Mouse (Mus musculus) liver, postnatal 0 days (tissue): ENCODE measurements around the gene Gm42421. TPM values are rescaled to one million over a fixed set of nuclear protein-coding genes. Genes with fewer than 3 reads are reported as not detected.

Experiments
- ATAC-seq: fragments of 200-750 bp; cut with Nextera tagmentation; 2 replicates; pipeline ENCODE4 v1.8.0; 2017; ENCODE audit warnings: mild to moderate bottlenecking, moderate library complexity
- DNase-seq: peaks from one replicate; pipeline ENCODE4 v3.0.0-alpha.2; 2016
- H3K27ac ChIP-seq: fragments of 300-500 bp; sonication (generic); 2 replicates; pipeline ENCODE4 v1.5.1; 2014; ENCODE audit warnings: antibody characterized with exemption, moderate library complexity, mild to moderate bottlenecking, low read depth
- H3K27me3 ChIP-seq: fragments of 300-500 bp; sonication (generic); 2 replicates; pipeline ENCODE4 v1.6.1; 2014; ENCODE audit warnings: low read length, control low read depth, mixed read lengths; ENCODE audit not compliant: insufficient read depth
- H3K36me3 ChIP-seq: fragments of 300-500 bp; sonication (generic); replicated peaks from 2 replicates; pipeline ENCODE4 v1.6.1; 2014; ENCODE audit warnings: mild to moderate bottlenecking, control low read depth, low read length, moderate library complexity, mixed read lengths; ENCODE audit not compliant: insufficient read depth
- H3K4me1 ChIP-seq: fragments of 300-500 bp; sonication (generic); 2 replicates; pipeline ENCODE4 v1.6.1; 2014; ENCODE audit warnings: antibody characterized with exemption, mild to moderate bottlenecking, control low read depth; ENCODE audit not compliant: insufficient read depth
- H3K4me2 ChIP-seq: fragments of 300-500 bp; sonication (generic); 2 replicates; pipeline ENCODE4 v1.6.1; 2014; ENCODE audit warnings: low read depth, mild to moderate bottlenecking, low read length, moderate library complexity, mixed read lengths
- H3K4me3 ChIP-seq: fragments of 300-500 bp; sonication (generic); 2 replicates; pipeline ENCODE4 v1.5.1; 2014; ENCODE audit warnings: low read depth, low read length
- H3K9ac ChIP-seq: fragments of 300-500 bp; sonication (generic); replicated peaks from 2 replicates; pipeline ENCODE4 v1.6.1; 2014; ENCODE audit warnings: mild to moderate bottlenecking, moderate library complexity
- H3K9me3 ChIP-seq: fragments of 300-500 bp; sonication (generic); 2 replicates; pipeline ENCODE4 v1.6.1; 2016; ENCODE audit warnings: mild to moderate bottlenecking, control low read depth, low read length, mixed read lengths
- CTCF ChIP-seq: sonication (generic); IDR thresholded peaks from 2 replicates; pipeline ENCODE4 v1.5.1; 2016; ENCODE audit warnings: antibody characterized with exemption, low read depth
- EP300 ChIP-seq: IDR thresholded peaks from 2 replicates; pipeline ENCODE4 v1.6.1; 2016; ENCODE audit warnings: antibody characterized with exemption, low read depth, mild to moderate bottlenecking
- WGBS: fragments of 180-500 bp; shearing (Covaris S2); extraction: QIAGEN DNeasy Blood & Tissue Kit; methylation state at CpG from one replicate; pipeline ENCODE4 v1.1.7; 2014; ENCODE audit not compliant: insufficient replicate concordance; 5-methylcytosine and 5-hydroxymethylcytosine counted together
- polyA plus RNA-seq: library from polyadenylated mRNA; unstranded; fragments of >200 nt; fragmentation: Nextera tagmentation; extraction: Ambion mirVana; gene quantifications from 2 replicates; pipeline ENCODE4 v1.2.1, GENCODE M21; 2015

Gene Gm42421
- polyA plus RNA-seq, 1 experiment from 2014 or later = not detected

- ATAC-seq = no peak
- DNase-seq = no peak
- no peaks in the 10 kb centered on the region for H3K4me1 ChIP-seq
- H3K9me3 ChIP-seq = no peaks in the 10 kb centered on the region
- H3K9ac ChIP-seq = no peak overlapping the region
- no peak overlapping the region for H3K4me3 ChIP-seq
- H3K4me2 ChIP-seq = no peak overlapping the region
- TF ChIP-seq CTCF = no peak
- no peak for TF ChIP-seq EP300
- H3K27ac ChIP-seq = no peak overlapping the region
- no peaks in the 10 kb centered on the region for H3K27me3 ChIP-seq
- no peaks in the 10 kb centered on the region for H3K36me3 ChIP-seq
- WGBS = 85% methylated on average over 12 of the region's 12 CpGs
These were observed 20.4 kb downstream of the Gm42421 start for GRCm38 (mm10) chr5:143948361-143948760.

GRCm38 (mm10) chr5:143950016-143950415 is 22.0 kb downstream of the Gm42421 start:
- Histone ChIP-seq H3K4me1 (no peaks in the 10 kb centered on the region), H3K4me2 (no peak overlapping the region), H3K9ac (no peak overlapping the region), H3K4me3 (no peak overlapping the region), H3K36me3 (no peaks in the 10 kb centered on the region), H3K27me3 (no peaks in the 10 kb centered on the region), H3K27ac (no peak overlapping the region), H3K9me3 (no peaks in the 10 kb centered on the region)
- no peak for TF ChIP-seq EP300
- no peak for TF ChIP-seq CTCF
- 42% methylated on average over 5 of the region's 5 CpGs for WGBS
- no peak for ATAC-seq
- no peak for DNase-seq

- ATAC-seq = no peak
- no peak overlapping the region for H3K27ac ChIP-seq
- no peaks in the 10 kb centered on the region for H3K9me3 ChIP-seq
- 76% methylated on average over 6 of the region's 6 CpGs for WGBS
- no peaks in the 10 kb centered on the region for H3K4me1 ChIP-seq
- H3K36me3 ChIP-seq = no peaks in the 10 kb centered on the region
- no peak for DNase-seq
- H3K9ac ChIP-seq = no peak overlapping the region
- no peak overlapping the region for H3K4me3 ChIP-seq
- TF ChIP-seq CTCF (no peak), EP300 (no peak)
- no peak overlapping the region for H3K4me2 ChIP-seq
- H3K27me3 ChIP-seq = no peaks in the 10 kb centered on the region
These were observed 29.1 kb downstream of the Gm42421 start for GRCm38 (mm10) chr5:143957101-143957500.

- DNase-seq (no peak), ATAC-seq (no peak)
- H3K4me2 ChIP-seq = no peak overlapping the region
- no peaks in the 10 kb centered on the region for H3K4me1 ChIP-seq
- no peaks in the 10 kb centered on the region for H3K27me3 ChIP-seq
- 84% methylated on average over 11 of the region's 11 CpGs for WGBS
- no peak overlapping the region for H3K9ac ChIP-seq
- no peaks in the 10 kb centered on the region for H3K9me3 ChIP-seq
- TF ChIP-seq EP300 (no peak), CTCF (no peak)
- H3K27ac ChIP-seq = no peak overlapping the region
- no peak overlapping the region for H3K4me3 ChIP-seq
- no peaks in the 10 kb centered on the region for H3K36me3 ChIP-seq
These were observed 31.6 kb downstream of the Gm42421 start for GRCm38 (mm10) chr5:143959551-143959950.

- ATAC-seq (no peak), DNase-seq (no peak)
- H3K27ac ChIP-seq = no peak overlapping the region
- no peaks in the 10 kb centered on the region for H3K4me1 ChIP-seq
- H3K9me3 ChIP-seq = no peaks in the 10 kb centered on the region
- WGBS = 82% methylated on average over 8 of the region's 8 CpGs
- H3K9ac ChIP-seq = no peak overlapping the region
- no peak for TF ChIP-seq CTCF
- no peak for TF ChIP-seq EP300
- H3K27me3 ChIP-seq = no peaks in the 10 kb centered on the region
- H3K36me3 ChIP-seq = no peaks in the 10 kb centered on the region
- H3K4me3 ChIP-seq = no peak overlapping the region
- H3K4me2 ChIP-seq = no peak overlapping the region
These were observed 33.2 kb downstream of the Gm42421 start for GRCm38 (mm10) chr5:143961176-143961575.

- H3K36me3 ChIP-seq = no peaks in the 10 kb centered on the region
- no peak overlapping the region for H3K4me2 ChIP-seq
- TF ChIP-seq EP300 (no peak), CTCF (no peak)
- no peaks in the 10 kb centered on the region for H3K9me3 ChIP-seq
- DNase-seq (no peak), ATAC-seq (no peak)
- no peak overlapping the region for H3K9ac ChIP-seq
- H3K4me3 ChIP-seq = no peak overlapping the region
- H3K27me3 ChIP-seq = no peaks in the 10 kb centered on the region
- no peak overlapping the region for H3K27ac ChIP-seq
- no peaks in the 10 kb centered on the region for H3K4me1 ChIP-seq
- 69% methylated on average over 12 of the region's 12 CpGs for WGBS
These were observed 37.8 kb downstream of the Gm42421 start for GRCm38 (mm10) chr5:143965586-143966345.

- H3K4me2 ChIP-seq = no peak overlapping the region
- no peak for TF ChIP-seq EP300
- TF ChIP-seq CTCF = no peak
- no peaks in the 10 kb centered on the region for H3K27me3 ChIP-seq
- DNase-seq = no peak
- no peak overlapping the region for H3K27ac ChIP-seq
- H3K4me1 ChIP-seq = no peaks in the 10 kb centered on the region
- no peak for ATAC-seq
- no peaks in the 10 kb centered on the region for H3K9me3 ChIP-seq
- no peaks in the 10 kb centered on the region for H3K36me3 ChIP-seq
- H3K9ac ChIP-seq = no peak overlapping the region
- H3K4me3 ChIP-seq = no peak overlapping the region
- 82% methylated on average over 12 of the region's 12 CpGs for whole genome bisulfite sequencing
These were observed 38.7 kb downstream of the Gm42421 start for GRCm38 (mm10) chr5:143966671-143967070.
